In genomic region chr14:52020486-52021137, GRCm38 (mm10) we compare ENCODE assay signal across 8 mouse cellular contexts. TPM values are rescaled to one million over a fixed set of nuclear protein-coding genes. Genes with fewer than 3 reads are reported as not detected.
A peak's percentile ranks its signal among the peaks of the same experiment; 100 is the strongest.
DNase-seq lines count a peak whose midpoint lies in the region; ATAC-seq and TF ChIP-seq lines count a peak whose summit lies in the region.

TSS of gene Zfp219 (minus strand) at chr14:52020733.

- ATAC-seq in heart, embryonic 12.5 days (ENCODE audit: insufficient number of reproducible peaks, low FRiP score): peak; percentile 72
- ATAC-seq in kidney, embryonic 16.5 days (ENCODE audit: low FRiP score, low TSS enrichment): peak; percentile 72
- 0 out of 2 replicates have a peak, but pooled peaks have one; percentile 10 for ATAC-seq in monocyte, adult 5-6 weeks (replicated peaks; ENCODE audit: insufficient number of reproducible peaks, low FRiP score, low TSS enrichment, poor library complexity, severe bottlenecking)
- peak; percentile 86 for ATAC-seq in stomach, postnatal 0 days (ENCODE audit: low FRiP score, low TSS enrichment)

- 11% methylated on average over 15 of the region's 15 CpGs for WGBS in heart, embryonic 12.5 days
- 3% methylated on average over 15 of the region's 15 CpGs for WGBS in kidney, embryonic 16.5 days
- 8% methylated on average over 15 of the region's 15 CpGs for WGBS in liver, adult 2 months
- WGBS in stomach, postnatal 0 days: 4% methylated on average over 15 of the region's 15 CpGs

- H3K4me2 ChIP-seq in heart, embryonic 12.5 days: peak within 1 kb of the TSS; percentile 71
- H3K4me2 ChIP-seq in kidney, embryonic 16.5 days (replicated peaks; ENCODE audit: low read depth, low read length): peak within 1 kb of the TSS; percentile 69
- H3K4me2 ChIP-seq in stomach, postnatal 0 days (replicated peaks; ENCODE audit: low read depth): peak within 1 kb of the TSS; percentile 75

- H3K36me3 ChIP-seq in erythroblast, embryonic 14.5 days (ENCODE audit: control insufficient read depth): peaks cover 12% of the 10 kb centered on the region
- no peaks in the 10 kb centered on the region for H3K36me3 ChIP-seq in heart, embryonic 12.5 days
- no peaks in the 10 kb centered on the region for H3K36me3 ChIP-seq in kidney, embryonic 16.5 days (ENCODE audit: insufficient read depth, low read length)
- H3K36me3 ChIP-seq in liver, adult 2 months (ENCODE audit: control insufficient read depth, insufficient read depth, low read length): no peaks in the 10 kb centered on the region
- H3K36me3 ChIP-seq in stomach, postnatal 0 days (ENCODE audit: control insufficient read depth, insufficient read depth, low read length): no peaks in the 10 kb centered on the region

- no peak for TF ChIP-seq POLR2A in bone marrow macrophage, adult 2 months (IDR thresholded peaks at IDR 0.05; ENCODE audit: borderline replicate concordance, low read depth, low read length)
- peak; percentile 86 for TF ChIP-seq POLR2A in liver, adult 2 months (IDR thresholded peaks at IDR 0.05; ENCODE audit: extremely low read depth, insufficient read depth, low read length)

- peaks cover 15% of the 10 kb centered on the region; the same call in 1 of the 2 replicates for H3K79me2 ChIP-seq in liver, adult 2 months (ENCODE audit: control insufficient read depth, insufficient read depth, low read length)

- H3K4me3 ChIP-seq in bone marrow macrophage, adult 2 months (ENCODE audit: insufficient read depth, low read length): peak within 1 kb of the TSS; percentile 85
- peak within 1 kb of the TSS; percentile 75 for H3K4me3 ChIP-seq in erythroblast, embryonic 14.5 days (replicated peaks)
- peak within 1 kb of the TSS; percentile 60 for H3K4me3 ChIP-seq in heart, embryonic 12.5 days
- peak within 1 kb of the TSS; percentile 64 for H3K4me3 ChIP-seq in kidney, embryonic 16.5 days (ENCODE audit: low read length)
- peak within 1 kb of the TSS; percentile 79 for H3K4me3 ChIP-seq in liver, adult 2 months (ENCODE audit: insufficient read depth, low read depth, low read length)
- H3K4me3 ChIP-seq in stomach, postnatal 0 days (ENCODE audit: low read depth, low read length): peak within 1 kb of the TSS; percentile 71

- no peak for TF ChIP-seq EP300 in stomach, postnatal 0 days (optimal IDR thresholded peaks at IDR 0.05)

- H3K9me3 ChIP-seq in erythroblast, embryonic 14.5 days (ENCODE audit: control insufficient read depth, low read length): no peaks in the 10 kb centered on the region
- H3K9me3 ChIP-seq in heart, embryonic 12.5 days (replicated peaks): no peaks in the 10 kb centered on the region
- no peaks in the 10 kb centered on the region for H3K9me3 ChIP-seq in kidney, embryonic 16.5 days (ENCODE audit: low read length)
- H3K9me3 ChIP-seq in stomach, postnatal 0 days (ENCODE audit: control insufficient read depth, low read length): no peaks in the 10 kb centered on the region

- peak within 1 kb of the TSS; percentile 93 for H3K27ac ChIP-seq in bone marrow macrophage, adult 2 months (ENCODE audit: insufficient read depth, low read depth, low read length)
- peak within 1 kb of the TSS; percentile 97 for H3K27ac ChIP-seq in heart, embryonic 12.5 days (ENCODE audit: poor library complexity, severe bottlenecking)
- H3K27ac ChIP-seq in kidney, embryonic 16.5 days (ENCODE audit: low read length): peak within 1 kb of the TSS; percentile 99
- peak within 1 kb of the TSS; percentile 96 for H3K27ac ChIP-seq in liver, adult 2 months (replicated peaks; ENCODE audit: insufficient read depth, low read depth, low read length)
- peak within 1 kb of the TSS; percentile 100 for H3K27ac ChIP-seq in stomach, postnatal 0 days (replicated peaks)

- H3K4me1 ChIP-seq in bone marrow macrophage, adult 2 months (ENCODE audit: control insufficient read depth, insufficient read depth, low read length): peaks cover 43% of the 10 kb centered on the region
- H3K4me1 ChIP-seq in erythroblast, embryonic 14.5 days (ENCODE audit: control insufficient read depth): peaks cover 79% of the 10 kb centered on the region
- H3K4me1 ChIP-seq in heart, embryonic 12.5 days (replicated peaks): peaks cover 51% of the 10 kb centered on the region
- peaks cover 64% of the 10 kb centered on the region for H3K4me1 ChIP-seq in kidney, embryonic 16.5 days (ENCODE audit: insufficient read depth, low read length)
- H3K4me1 ChIP-seq in liver, adult 2 months (ENCODE audit: control insufficient read depth, insufficient read depth, low read length): peaks cover 31% of the 10 kb centered on the region
- H3K4me1 ChIP-seq in stomach, postnatal 0 days (replicated peaks; ENCODE audit: control insufficient read depth, insufficient read depth): peaks cover 9% of the 10 kb centered on the region; the same call in 1 of the 2 replicates

- peak within 1 kb of the TSS; percentile 86 for H3K9ac ChIP-seq in heart, embryonic 12.5 days
- peak within 1 kb of the TSS; percentile 96 for H3K9ac ChIP-seq in kidney, embryonic 16.5 days (replicated peaks; ENCODE audit: low read length)
- H3K9ac ChIP-seq in liver, adult 2 months (ENCODE audit: low read depth, low read length): peak within 1 kb of the TSS; percentile 97
- H3K9ac ChIP-seq in stomach, postnatal 0 days (ENCODE audit: low read length): peak within 1 kb of the TSS; percentile 95

- DNase-seq in CD8-positive naive resting alpha-beta T cell, adult 2 months (ENCODE audit: low read depth in 2 of 2, low spot score in 2 of 2): peak; percentile 11 to 37
- peak; percentile 92 for DNase-seq in liver, adult 2 months (ENCODE audit: extremely low read depth, low read depth, low spot score)
- peak; percentile 89 for DNase-seq in stomach, postnatal 0 days (ENCODE audit: low spot score)

- no peaks in the 10 kb centered on the region for H3K27me3 ChIP-seq in erythroblast, embryonic 14.5 days (ENCODE audit: control insufficient read depth)
- no peaks in the 10 kb centered on the region for H3K27me3 ChIP-seq in heart, embryonic 12.5 days (replicated peaks)
- no peaks in the 10 kb centered on the region for H3K27me3 ChIP-seq in kidney, embryonic 16.5 days (ENCODE audit: insufficient read depth, low read length)
- H3K27me3 ChIP-seq in liver, adult 2 months (ENCODE audit: control insufficient read depth, insufficient read depth, low read length): no peaks in the 10 kb centered on the region
- H3K27me3 ChIP-seq in stomach, postnatal 0 days (ENCODE audit: control insufficient read depth, insufficient read depth, low read length): no peaks in the 10 kb centered on the region

- peak; percentile 20 for TF ChIP-seq CTCF in bone marrow macrophage, adult 2 months (IDR thresholded peaks at IDR 0.05; ENCODE audit: low read depth, low read length)
- TF ChIP-seq CTCF in liver, adult 2 months (IDR thresholded peaks at IDR 0.05; ENCODE audit: low read depth, low read length): peak; percentile 88
- TF ChIP-seq CTCF in stomach, postnatal 0 days (IDR thresholded peaks at IDR 0.05; ENCODE audit: low read depth): peak; percentile 87

RNA-seq across cellular contexts. Expression of gene Zfp219, which starts in this region (rescaled TPM):
- 31.2 and 43.5 TPM in 2 replicates for polyA plus RNA-seq in bone marrow macrophage, adult 2 months (2012; ENCODE audit: insufficient read depth, insufficient read length, missing spikeins)
- polyA plus RNA-seq in erythroblast, embryonic 14.5 days (2012): 2.0 and 2.9 TPM in 2 replicates
- polyA plus RNA-seq in heart, embryonic 12.5 days (2016; fragmentation: Nextera tagmentation; extraction: Ambion mirVana): 21.5 and 23.6 TPM in 2 replicates
- polyA plus RNA-seq in kidney, embryonic 16.5 days (2015; fragmentation: Nextera tagmentation; extraction: Ambion mirVana): 38.9 and 39.2 TPM in 2 replicates
- total RNA-seq in liver, adult 2 months (2014; rRNA removed): 8.9 and 12.6 TPM in 2 replicates
- polyA plus RNA-seq in liver, adult 2 months (2012; rRNA removed): 27.8 and 31.4 TPM in 2 replicates
- 7.1 to 11.0 TPM (median 8.5 TPM) in 3 replicates for total RNA-seq in monocyte, adult 5-6 weeks (2017)
- polyA plus RNA-seq in stomach, postnatal 0 days (2015; fragmentation: Nextera tagmentation; extraction: Ambion mirVana): 18.1 and 18.5 TPM in 2 replicates

Comparison
In these comparisons a context has a peak if more than half of its experiments do, and no peak if none do; other contexts are left out.
1. Peak in every context shown above with its lines: DNase-seq, ATAC-seq, H3K4me3 ChIP-seq and H3K27ac ChIP-seq.
2. DNase-seq: peak in every context shown above with its lines; median percentile 92 in liver, adult 2 months; 89 in stomach, postnatal 0 days; 24 in CD8-positive naive resting alpha-beta T cell, adult 2 months.
3. CTCF ChIP-seq: peak in every context shown above with its lines; median percentile 88 in liver, adult 2 months; 87 in stomach, postnatal 0 days; 20 in bone marrow macrophage, adult 2 months.
4. ATAC-seq: peak in every context shown above with its lines; median percentile 86 in stomach, postnatal 0 days; 72 in heart, embryonic 12.5 days; 72 in kidney, embryonic 16.5 days; 10 in monocyte, adult 5-6 weeks.